Mouse (Mus musculus) neural tube, embryonic 12.5 days (tissue): ENCODE measurements at regions not wholly inside any gene's neighbourhood (a gene's known extent, or its start where the extent isn't known, plus 50 kb on each side); places are given as distances from the start of the nearest gene placed in this dataset.
A peak's percentile ranks its signal among the peaks of the same experiment; 100 is the strongest.

Experiments used
- ATAC-seq: fragments of 200-750 bp; cut with Nextera tagmentation; 2 replicates; pipeline ENCODE4 v1.8.0; 2017; ENCODE audit warnings: low read depth, mild to moderate bottlenecking, moderate TSS enrichment, moderate library complexity; ENCODE audit not compliant: low FRiP score
- H3K27ac ChIP-seq: fragments of 300-500 bp; sonication (generic); 2 replicates; pipeline ENCODE4 v1.5.1; 2016
- H3K27me3 ChIP-seq: fragments of 300-500 bp; sonication (generic); replicated peaks from 2 replicates; pipeline ENCODE4 v1.6.1; 2016; ENCODE audit warnings: mild to moderate bottlenecking
- H3K36me3 ChIP-seq: fragments of 300-500 bp; sonication (generic); 2 replicates; pipeline ENCODE4 v1.6.1; 2016; ENCODE audit warnings: mild to moderate bottlenecking
- H3K4me1 ChIP-seq: fragments of 300-500 bp; sonication (generic); 2 replicates; pipeline ENCODE4 v1.6.1; 2016
- H3K4me2 ChIP-seq: fragments of 300-500 bp; sonication (generic); replicated peaks from 2 replicates; pipeline ENCODE4 v1.6.1; 2016; ENCODE audit warnings: mild to moderate bottlenecking
- H3K4me3 ChIP-seq: fragments of 300-500 bp; sonication (generic); 2 replicates; pipeline ENCODE4 v1.5.1; 2016
- H3K9ac ChIP-seq: fragments of 300-500 bp; sonication (generic); 2 replicates; pipeline ENCODE4 v1.6.1; 2016; ENCODE audit warnings: mild to moderate bottlenecking
- H3K9me3 ChIP-seq: fragments of 300-500 bp; sonication (generic); 2 replicates; pipeline ENCODE4 v1.6.1; 2016; ENCODE audit warnings: mild to moderate bottlenecking
- WGBS: fragments of 180-500 bp; shearing (Covaris S2); methylation state at CpG from one replicate; pipeline ENCODE4 v1.1.7; 2016; 5-methylcytosine and 5-hydroxymethylcytosine counted together

DNA sequence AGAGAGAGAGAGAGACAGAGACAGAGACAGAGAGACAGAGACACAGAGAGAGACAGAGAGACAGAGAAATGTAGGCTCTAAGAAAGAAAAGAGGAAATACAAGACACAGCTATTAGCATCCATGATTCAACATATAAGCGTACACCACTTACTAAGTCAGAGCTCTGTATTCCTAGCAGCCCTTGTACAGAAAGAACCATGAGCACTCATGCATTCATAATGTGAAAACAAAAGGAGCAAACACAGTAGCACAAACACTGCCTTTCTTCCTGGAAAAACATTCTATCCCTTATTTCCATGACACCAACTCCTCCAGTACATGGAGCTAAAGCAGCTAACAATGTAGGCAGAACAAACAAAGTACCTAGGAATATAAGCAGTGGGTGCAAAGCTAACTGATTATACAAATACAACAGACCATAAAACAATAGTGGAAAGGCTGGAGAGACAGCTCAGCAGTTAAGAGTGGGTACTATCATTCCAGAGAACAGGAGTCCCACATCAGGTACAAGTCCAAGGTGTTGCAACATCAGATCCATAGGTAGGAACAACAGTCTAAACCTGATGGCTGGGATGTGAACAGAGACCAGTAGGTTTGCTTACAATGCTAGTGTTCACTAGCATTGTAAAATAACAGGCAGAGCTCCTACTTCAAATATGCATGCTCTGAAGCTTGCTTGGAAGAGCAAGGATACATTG is 58.7 kb upstream of the Tbl1x start:
- H3K27ac ChIP-seq, result no peak overlapping the region
- no peaks in the 10 kb centered on the region for H3K27me3 ChIP-seq
- no peaks in the 10 kb centered on the region for H3K36me3 ChIP-seq
- H3K4me3 ChIP-seq, result no peak overlapping the region
- ATAC-seq, result peak; percentile 78
- H3K9me3 ChIP-seq, result no peaks in the 10 kb centered on the region
- no peak overlapping the region for H3K9ac ChIP-seq
- no peak overlapping the region for H3K4me2 ChIP-seq
- 60% methylated on average over 1 of the region's 1 CpGs for WGBS
- no peaks in the 10 kb centered on the region for H3K4me1 ChIP-seq
